Mouse (Mus musculus): ENCODE measurements around the gene Dnajc16. TPM values are rescaled to one million over a fixed set of nuclear protein-coding genes. Genes with fewer than 3 reads are reported as not detected.

Gene Dnajc16
- polyA plus RNA-seq, 1 experiment from 2014 or later: 6.4 TPM

- Histone ChIP-seq H3K4me1 (replicated peaks; ENCODE audit: control insufficient read depth, insufficient read depth, low read length) (peaks cover 22% of the 10 kb centered on the region), H3K27me3 (replicated peaks; ENCODE audit: control insufficient read depth, insufficient read depth, low read length) (no peaks in the 10 kb centered on the region), H3K9me3 (ENCODE audit: control insufficient read depth, low read length) (no peaks in the 10 kb centered on the region), H3K9ac (replicated peaks; ENCODE audit: low read depth, low read length) (no peak overlapping the region), H3K27ac (ENCODE audit: low read length) (no peak overlapping the region), H3K4me3 (replicated peaks; ENCODE audit: low read length) (no peak overlapping the region), H3K4me2 (ENCODE audit: low read length) (no peak overlapping the region), H3K36me3 (ENCODE audit: control insufficient read depth, insufficient read depth) (no peaks in the 10 kb centered on the region)
- WGBS: 86% methylated on average over 5 of the region's 5 CpGs
- ATAC-seq: no peak
These were observed 65.5 kb downstream of the Dnajc16 start for GRCm38 (mm10) chr4:141725277-141725676.

GRCm38 (mm10) chr4:141724594-141724993, 66.1 kb downstream of the Dnajc16 start:
- no peaks in the 10 kb centered on the region for H3K27me3 ChIP-seq (replicated peaks; ENCODE audit: control insufficient read depth, insufficient read depth, low read length)
- H3K9me3 ChIP-seq (ENCODE audit: control insufficient read depth, low read length): no peaks in the 10 kb centered on the region
- no peak overlapping the region for H3K4me2 ChIP-seq (ENCODE audit: low read length)
- H3K27ac ChIP-seq (ENCODE audit: low read length): no peak overlapping the region
- H3K4me3 ChIP-seq (replicated peaks; ENCODE audit: low read length): no peak overlapping the region
- peaks cover 22% of the 10 kb centered on the region for H3K4me1 ChIP-seq (replicated peaks; ENCODE audit: control insufficient read depth, insufficient read depth, low read length)
- ATAC-seq: no peak
- H3K9ac ChIP-seq (replicated peaks; ENCODE audit: low read depth, low read length): no peak overlapping the region
- WGBS: 74% methylated on average over 11 of the region's 11 CpGs
- no peaks in the 10 kb centered on the region for H3K36me3 ChIP-seq (ENCODE audit: control insufficient read depth, insufficient read depth)

GRCm38 (mm10) chr4:141723673-141724068, 67.1 kb downstream of the Dnajc16 start:
- peak; percentile 69 for ATAC-seq
- Histone ChIP-seq H3K9me3 (ENCODE audit: control insufficient read depth, low read length) (no peaks in the 10 kb centered on the region), H3K4me3 (replicated peaks; ENCODE audit: low read length) (peak overlapping the region; percentile 93), H3K36me3 (ENCODE audit: control insufficient read depth, insufficient read depth) (no peaks in the 10 kb centered on the region), H3K27me3 (replicated peaks; ENCODE audit: control insufficient read depth, insufficient read depth, low read length) (no peaks in the 10 kb centered on the region), H3K27ac (ENCODE audit: low read length) (peak overlapping the region; percentile 62), H3K9ac (replicated peaks; ENCODE audit: low read depth, low read length) (peak overlapping the region; percentile 90), H3K4me2 (ENCODE audit: low read length) (peak overlapping the region; percentile 62), H3K4me1 (replicated peaks; ENCODE audit: control insufficient read depth, insufficient read depth, low read length) (peaks cover 22% of the 10 kb centered on the region)
- 7% methylated on average over 13 of the region's 13 CpGs for WGBS

GRCm38 (mm10) chr4:141722731-141723672, 67.7 kb downstream of the Dnajc16 start, which contains the start of gene Ddi2:
Gene Ddi2, minus strand, starts transcription at chr4:141723419.
- Histone ChIP-seq H3K36me3 (ENCODE audit: control insufficient read depth, insufficient read depth) (no peaks in the 10 kb centered on the region), H3K4me1 (replicated peaks; ENCODE audit: control insufficient read depth, insufficient read depth, low read length) (peaks cover 22% of the 10 kb centered on the region), H3K27me3 (replicated peaks; ENCODE audit: control insufficient read depth, insufficient read depth, low read length) (no peaks in the 10 kb centered on the region), H3K27ac (ENCODE audit: low read length) (peak within 1 kb of the TSS; percentile 89), H3K9me3 (ENCODE audit: control insufficient read depth, low read length) (no peaks in the 10 kb centered on the region), H3K9ac (replicated peaks; ENCODE audit: low read depth, low read length) (peak within 1 kb of the TSS; percentile 90), H3K4me2 (ENCODE audit: low read length) (peak within 1 kb of the TSS; percentile 78), H3K4me3 (replicated peaks; ENCODE audit: low read length) (peak within 1 kb of the TSS; percentile 93)
- WGBS: under 1% methylated on average over 83 of the region's 105 CpGs
- ATAC-seq: peak; percentile 95

- Histone ChIP-seq H3K4me3 (replicated peaks; ENCODE audit: low read length) (peak overlapping the region; percentile 93), H3K9me3 (ENCODE audit: control insufficient read depth, low read length) (no peaks in the 10 kb centered on the region), H3K27me3 (replicated peaks; ENCODE audit: control insufficient read depth, insufficient read depth, low read length) (no peaks in the 10 kb centered on the region), H3K36me3 (ENCODE audit: control insufficient read depth, insufficient read depth) (no peaks in the 10 kb centered on the region), H3K9ac (replicated peaks; ENCODE audit: low read depth, low read length) (no peak overlapping the region), H3K4me2 (ENCODE audit: low read length) (peak overlapping the region; percentile 78), H3K4me1 (replicated peaks; ENCODE audit: control insufficient read depth, insufficient read depth, low read length) (peaks cover 22% of the 10 kb centered on the region), H3K27ac (ENCODE audit: low read length) (no peak overlapping the region)
- ATAC-seq: no peak
- 72% methylated on average over 6 of the region's 6 CpGs for WGBS
These were observed 68.8 kb downstream of the Dnajc16 start for GRCm38 (mm10) chr4:141721961-141722360.

- H3K4me3 ChIP-seq (replicated peaks; ENCODE audit: low read length): no peak overlapping the region
- H3K27me3 ChIP-seq (replicated peaks; ENCODE audit: control insufficient read depth, insufficient read depth, low read length): no peaks in the 10 kb centered on the region
- H3K9ac ChIP-seq (replicated peaks; ENCODE audit: low read depth, low read length): no peak overlapping the region
- no peaks in the 10 kb centered on the region for H3K36me3 ChIP-seq (ENCODE audit: control insufficient read depth, insufficient read depth)
- no peak overlapping the region for H3K4me2 ChIP-seq (ENCODE audit: low read length)
- no peak overlapping the region for H3K27ac ChIP-seq (ENCODE audit: low read length)
- ATAC-seq: no peak
- 85% methylated on average over 6 of the region's 6 CpGs for WGBS
- peaks cover 22% of the 10 kb centered on the region for H3K4me1 ChIP-seq (replicated peaks; ENCODE audit: control insufficient read depth, insufficient read depth, low read length)
- no peaks in the 10 kb centered on the region for H3K9me3 ChIP-seq (ENCODE audit: control insufficient read depth, low read length)
These were observed 69.8 kb downstream of the Dnajc16 start for GRCm38 (mm10) chr4:141720761-141721523.

GRCm38 (mm10) chr4:141719304-141719703, 71.4 kb downstream of the Dnajc16 start:
- Histone ChIP-seq H3K9ac (replicated peaks; ENCODE audit: low read depth, low read length) (no peak overlapping the region), H3K27ac (ENCODE audit: low read length) (no peak overlapping the region), H3K27me3 (replicated peaks; ENCODE audit: control insufficient read depth, insufficient read depth, low read length) (no peaks in the 10 kb centered on the region), H3K36me3 (ENCODE audit: control insufficient read depth, insufficient read depth) (no peaks in the 10 kb centered on the region), H3K4me2 (ENCODE audit: low read length) (no peak overlapping the region), H3K4me1 (replicated peaks; ENCODE audit: control insufficient read depth, insufficient read depth, low read length) (peaks cover 22% of the 10 kb centered on the region), H3K9me3 (ENCODE audit: control insufficient read depth, low read length) (no peaks in the 10 kb centered on the region), H3K4me3 (replicated peaks; ENCODE audit: low read length) (no peak overlapping the region)
- 97% methylated on average over 1 of the region's 1 CpGs for WGBS
- ATAC-seq: no peak

- no peaks in the 10 kb centered on the region for H3K27me3 ChIP-seq (replicated peaks; ENCODE audit: control insufficient read depth, insufficient read depth, low read length)
- no peaks in the 10 kb centered on the region for H3K9me3 ChIP-seq (ENCODE audit: control insufficient read depth, low read length)
- 84% methylated on average over 4 of the region's 4 CpGs for WGBS
- H3K27ac ChIP-seq (ENCODE audit: low read length): no peak overlapping the region
- no peak overlapping the region for H3K4me3 ChIP-seq (replicated peaks; ENCODE audit: low read length)
- no peak overlapping the region for H3K4me2 ChIP-seq (ENCODE audit: low read length)
- no peaks in the 10 kb centered on the region for H3K36me3 ChIP-seq (ENCODE audit: control insufficient read depth, insufficient read depth)
- H3K4me1 ChIP-seq (replicated peaks; ENCODE audit: control insufficient read depth, insufficient read depth, low read length): peaks cover 16% of the 10 kb centered on the region
- no peak for ATAC-seq
- no peak overlapping the region for H3K9ac ChIP-seq (replicated peaks; ENCODE audit: low read depth, low read length)
These were observed 73.1 kb downstream of the Dnajc16 start for GRCm38 (mm10) chr4:141717633-141718032.

- no peak overlapping the region for H3K4me2 ChIP-seq (ENCODE audit: low read length)
- H3K9me3 ChIP-seq (ENCODE audit: control insufficient read depth, low read length): no peaks in the 10 kb centered on the region
- H3K4me1 ChIP-seq (replicated peaks; ENCODE audit: control insufficient read depth, insufficient read depth, low read length): no peaks in the 10 kb centered on the region; the same call in 1 of the 2 replicates
- no peaks in the 10 kb centered on the region for H3K27me3 ChIP-seq (replicated peaks; ENCODE audit: control insufficient read depth, insufficient read depth, low read length)
- H3K4me3 ChIP-seq (replicated peaks; ENCODE audit: low read length): no peak overlapping the region
- no peaks in the 10 kb centered on the region for H3K36me3 ChIP-seq (ENCODE audit: control insufficient read depth, insufficient read depth)
- no peak for ATAC-seq
- H3K9ac ChIP-seq (replicated peaks; ENCODE audit: low read depth, low read length): no peak overlapping the region
- WGBS: 83% methylated on average over 2 of the region's 2 CpGs
- no peak overlapping the region for H3K27ac ChIP-seq (ENCODE audit: low read length)
These were observed 75.7 kb downstream of the Dnajc16 start for GRCm38 (mm10) chr4:141715027-141715426.
